30 mouse cellular contexts compared by ENCODE assay signal in genomic region chr11:116497313-116497712, GRCm38 (mm10). TPM values are rescaled to one million over a fixed set of nuclear protein-coding genes. Genes with fewer than 3 reads are reported as not detected.
DNase-seq lines count a peak whose midpoint lies in the region; ATAC-seq and TF ChIP-seq lines count a peak whose summit lies in the region.
"Had no signal": no experiment of that assay in that cellular context is flagged by ENCODE, and none has a peak within 500 bp of the region (broad histone marks: within the 10 kb centered on the region; RNA-seq: fewer than 3 reads in every experiment).

No protein-coding gene starts in this region.

- H3K79me2 ChIP-seq in MEL (ENCODE audit: control insufficient read depth, insufficient read depth, low read length, poor library complexity): peaks cover 2% of the 10 kb centered on the region; the same call in 1 of the 2 replicates

- TF ChIP-seq RAD21 in MEL (IDR thresholded peaks at IDR 0.05; ENCODE audit: low read depth, low read length): no peak

- peak; percentile 93 to 94 for TF ChIP-seq EP300 in MEL (IDR thresholded peaks at IDR 0.05; ENCODE audit: low read depth in 1 of 2, low read length in 2 of 2)

- intact Hi-C loops in gastrocnemius, postnatal 14 days (cut with DNase I; ENCODE audit: low total_unique reads): no loop called here

- H3K27ac ChIP-seq in MEL (ENCODE audit: control insufficient read depth, low read depth, low read length): peak overlapping the region; percentile 71
- H3K27ac ChIP-seq: embryonic facial prominence, embryonic 13.5 days; embryonic facial prominence, embryonic 15.5 days; forebrain, embryonic 10.5 days; forebrain, embryonic 12.5 days had no signal

- no peak overlapping the region for H3K9ac ChIP-seq in MEL (ENCODE audit: control insufficient read depth, low read depth, low read length, poor library complexity, severe bottlenecking)
- H3K9ac ChIP-seq: embryonic facial prominence, embryonic 13.5 days; embryonic facial prominence, embryonic 15.5 days; forebrain, embryonic 12.5 days had no signal

- H3K4me3 ChIP-seq in MEL (ENCODE audit: control insufficient read depth in 1 of 2, insufficient read depth in 1 of 2, low read depth in 2 of 2, low read length in 2 of 2): no peak overlapping the region
- H3K4me3 ChIP-seq: embryonic facial prominence, embryonic 13.5 days; embryonic facial prominence, embryonic 15.5 days; erythroblast, embryonic 14.5 days; forebrain, embryonic 10.5 days; forebrain, embryonic 12.5 days had no signal

- TF ChIP-seq CTCF in MEL (IDR thresholded peaks at IDR 0.05 in 2 of 3, conservative IDR thresholded peaks at IDR 0.05 in 1 of 3; ENCODE audit: control insufficient read depth in 1 of 3, insufficient read depth in 1 of 3, low read depth in 2 of 3, low read length in 3 of 3, poor library complexity in 1 of 3, severe bottlenecking in 1 of 3): no peak

- DNase-seq in 416B (ENCODE audit: low read depth) (peak; percentile 58), MEL (ENCODE audit: low read depth, low spot score) (peak; percentile 86)
- no peak for DNase-seq in gastrocnemius, postnatal 14 days
- DNase-seq in urinary bladder, postnatal 10 days (ENCODE audit: low spot score): no peak
- DNase-seq: adrenal gland, adult 8-10 months; adrenal gland, postnatal 14 days; adrenal gland, postnatal 36 days; B cell, adult 2 months; cerebellum, adult 11-12 months; cerebellum, adult 2 months; cerebellum, adult 9-10 months; cerebellum, postnatal 10 days; cerebellum, postnatal 25 days; embryo, embryonic 11 days had no signal

- H3K9me3 ChIP-seq in MEL (replicated peaks; ENCODE audit: insufficient read depth, low read length): no peaks in the 10 kb centered on the region
- H3K9me3 ChIP-seq: embryonic facial prominence, embryonic 13.5 days; embryonic facial prominence, embryonic 15.5 days; forebrain, embryonic 12.5 days; G1E had no signal

- H3K36me3 ChIP-seq in MEL (ENCODE audit: control insufficient read depth in 1 of 2, insufficient read depth in 2 of 2, low read length in 2 of 2): peaks cover 0 to 22% of the 10 kb centered on the region in 2 experiments; a peak in 2 of 4 replicates
- H3K36me3 ChIP-seq: embryonic facial prominence, embryonic 13.5 days; embryonic facial prominence, embryonic 15.5 days; forebrain, embryonic 10.5 days; forebrain, embryonic 12.5 days; G1E had no signal

- ATAC-seq in common myeloid progenitor, adult 5-6 weeks (replicated peaks; ENCODE audit: low read depth, poor library complexity, severe bottlenecking): 0 out of 2 replicates have a peak, but pooled peaks have one; percentile 37
- ATAC-seq: activated CD4-positive, CD25-positive, alpha-beta regulatory T cell, adult 4 months; CD4-positive, CD25-positive, alpha-beta regulatory T cell, adult 4 months; forebrain, embryonic 14.5 days; forebrain, embryonic 16.5 days; Patski had no signal

- TF ChIP-seq POLR2A in MEL (IDR thresholded peaks at IDR 0.05; ENCODE audit: control insufficient read depth in 1 of 2, insufficient read depth in 1 of 2, low read depth in 1 of 2, low read length in 2 of 2, poor library complexity in 1 of 2): peak in 1 of 2 experiments; percentile 45; a peak in 1 of 4 replicates

- no peaks in the 10 kb centered on the region for H3K27me3 ChIP-seq in MEL (ENCODE audit: control insufficient read depth in 1 of 2, insufficient read depth in 2 of 2, low read length in 2 of 2)
- H3K27me3 ChIP-seq: CH12.LX; embryonic facial prominence, embryonic 13.5 days; embryonic facial prominence, embryonic 15.5 days; forebrain, embryonic 12.5 days; Patski had no signal

- peaks cover 15 to 44% of the 10 kb centered on the region in 2 experiments for H3K4me1 ChIP-seq in MEL (ENCODE audit: control insufficient read depth in 1 of 2, insufficient read depth in 2 of 2, low read length in 2 of 2)

TF ChIP-seq in MEL, 35 proteins besides CTCF, POLR2A, EP300 and RAD21:
- TF ChIP-seq E2F4 (IDR thresholded peaks at IDR 0.05; ENCODE audit: borderline replicate concordance, low read depth, low read length) (no peak), MAFK (IDR thresholded peaks at IDR 0.05; ENCODE audit: borderline replicate concordance, low read depth, low read length) (peak; percentile 89), SMC3 (IDR thresholded peaks at IDR 0.05; ENCODE audit: low read depth, low read length) (peak; percentile 7; the same call in 1 of the 2 replicates), TBP (IDR thresholded peaks at IDR 0.05; ENCODE audit: low read depth, low read length) (peak; percentile 42; the same call in 1 of the 2 replicates), ETS1 (IDR thresholded peaks at IDR 0.05; ENCODE audit: low read depth, low read length) (peak; percentile 90), BHLHE40 (IDR thresholded peaks at IDR 0.05; ENCODE audit: borderline replicate concordance, low read depth, low read length) (peak; percentile 69; the same call in 1 of the 2 replicates), ZKSCAN1 (IDR thresholded peaks at IDR 0.05; ENCODE audit: low read depth, low read length) (0 out of 2 replicates have a peak, but pooled peaks have one; percentile 44), KAT2A (conservative IDR thresholded peaks at IDR 0.05; ENCODE audit: low read depth, low read length) (peak; percentile 44), ZC3H11A (IDR thresholded peaks at IDR 0.05; ENCODE audit: low read depth, low read length) (no peak; the same call in 1 of the 2 replicates), RCOR1 (IDR thresholded peaks at IDR 0.05; ENCODE audit: low read depth, low read length) (peak; percentile 96), TCF12 (IDR thresholded peaks at IDR 0.05; ENCODE audit: low read depth, low read length) (peak; percentile 84), POLR2AphosphoS2 (IDR thresholded peaks at IDR 0.05; ENCODE audit: low read length) (no peak), TAL1 (IDR thresholded peaks at IDR 0.05; ENCODE audit: low read length) (no peak), MAZ (IDR thresholded peaks at IDR 0.05; ENCODE audit: low read depth, low read length) (peak; percentile 88), MYB (IDR thresholded peaks at IDR 0.05; ENCODE audit: low read depth, low read length) (peak; percentile 47; the same call in 1 of the 2 replicates), MAX (IDR thresholded peaks at IDR 0.05; ENCODE audit: low read length) (peak; percentile 68; the same call in 1 of the 2 replicates), JUND (IDR thresholded peaks at IDR 0.05; ENCODE audit: low read depth, low read length) (0 out of 2 replicates have a peak, but pooled peaks have one; percentile 69), USF2 (IDR thresholded peaks at IDR 0.05; ENCODE audit: borderline replicate concordance in 1 of 2, insufficient read depth in 1 of 2, low read depth in 1 of 2, low read length in 2 of 2) (no peak), MEF2A (IDR thresholded peaks at IDR 0.05; ENCODE audit: extremely low read depth, insufficient replicate concordance, low read depth, low read length, poor library complexity, severe bottlenecking) (0 out of 2 replicates have a peak, but pooled peaks have one; percentile 28), ZMIZ1 (IDR thresholded peaks at IDR 0.05; ENCODE audit: low read depth, low read length) (no peak), ZNF384 (IDR thresholded peaks at IDR 0.05; ENCODE audit: low read depth, low read length) (peak; percentile 96), NRF1 (IDR thresholded peaks at IDR 0.05; ENCODE audit: insufficient read depth, low read depth, low read length, poor library complexity, severe bottlenecking) (no peak), POLR2AphosphoS5 (IDR thresholded peaks at IDR 0.05; ENCODE audit: borderline replicate concordance, low read depth, low read length) (no peak), GABPA (IDR thresholded peaks at IDR 0.05; ENCODE audit: low read depth, low read length) (no peak), CHD2 (IDR thresholded peaks at IDR 0.05; ENCODE audit: low read length) (peak; percentile 39; the same call in 1 of the 2 replicates), CHD1 (IDR thresholded peaks at IDR 0.05; ENCODE audit: low read depth, low read length) (no peak), HCFC1 (IDR thresholded peaks at IDR 0.05; ENCODE audit: low read depth, low read length) (peak; percentile 67), UBTF (IDR thresholded peaks at IDR 0.05; ENCODE audit: borderline replicate concordance, insufficient read depth, low read depth, low read length) (no peak), ELF1 (IDR thresholded peaks at IDR 0.05; ENCODE audit: low read depth, low read length) (no peak), GATA1 (IDR thresholded peaks at IDR 0.05; ENCODE audit: low read depth, low read length) (peak; percentile 98), MXI1 (IDR thresholded peaks at IDR 0.05; ENCODE audit: low read depth, low read length) (peak; percentile 69; the same call in 1 of the 2 replicates), USF1 (IDR thresholded peaks at IDR 0.05; ENCODE audit: low read depth, low read length) (peak; percentile 31; the same call in 1 of the 2 replicates), SIN3A (IDR thresholded peaks at IDR 0.05; ENCODE audit: low read length) (peak; percentile 94), MYC (IDR thresholded peaks at IDR 0.05; ENCODE audit: low read depth, low read length) (peak; percentile 80; the same call in 1 of the 2 replicates), NELFE (IDR thresholded peaks at IDR 0.05; ENCODE audit: low read depth, low read length) (0 out of 2 replicates have a peak, but pooled peaks have one; percentile 23)

RNA-seq across cellular contexts. Expression of gene Prpsap1, which starts 3.3 kb away (rescaled TPM):
- total RNA-seq in MEL (2012; rRNA removed): 142 and 155 TPM in 2 replicates
- polyA plus RNA-seq in MEL (2012; ENCODE audit: insufficient read depth in 1 of 2, insufficient read length in 2 of 2, low read depth in 1 of 2, low replicate concordance in 2 of 2, missing spikeins in 1 of 2): 100 to 1,000 TPM in 1 of 2 experiments, not detected in 1; 112 TPM
- total RNA-seq in common myeloid progenitor, adult 5-6 weeks (2017): 28.1 and 35.2 TPM in 2 replicates
- total RNA-seq in gastrocnemius, postnatal 14 days (2021): 10 to 100 TPM; 22.4 to 24.6 TPM

RNA-seq across cellular contexts. Expression of gene Qrich2, which starts 31.3 kb away (rescaled TPM):
- total RNA-seq in MEL (2012; rRNA removed): not detected in 2 replicates
- polyA plus RNA-seq in MEL (2012; ENCODE audit: insufficient read depth in 1 of 2, insufficient read length in 2 of 2, low read depth in 1 of 2, low replicate concordance in 2 of 2, missing spikeins in 1 of 2): under 1 TPM in 1 of 2 experiments, not detected in 1; 0.11 TPM
- total RNA-seq in common myeloid progenitor, adult 5-6 weeks (2017): not detected in 2 replicates
- total RNA-seq in gastrocnemius, postnatal 14 days (2021): not detected
- total RNA-seq: adrenal gland, adult 18-20 months; adrenal gland, postnatal 14 days; adrenal gland, postnatal 36 days had no signal
- polyA plus RNA-seq: activated CD4-positive, CD25-positive, alpha-beta regulatory T cell, adult 4 months; CD4-positive, CD25-positive, alpha-beta regulatory T cell, adult 4 months; embryonic facial prominence, embryonic 11.5 days; erythroblast, embryonic 14.5 days; forebrain, embryonic 12.5 days; forebrain, embryonic 14.5 days; frontal cortex, adult 2 months had no signal

RNA-seq across cellular contexts. Expression of gene Sphk1, which starts 33.4 kb away (rescaled TPM):
- total RNA-seq in MEL (2012; rRNA removed): 77.5 and 127 TPM in 2 replicates
- 10 to 100 TPM in 1 of 2 experiments, not detected in 1; 53.5 TPM for polyA plus RNA-seq in MEL (2012; ENCODE audit: insufficient read depth in 1 of 2, insufficient read length in 2 of 2, low read depth in 1 of 2, low replicate concordance in 2 of 2, missing spikeins in 1 of 2)
- 55.3 and 61.0 TPM in 2 replicates for total RNA-seq in common myeloid progenitor, adult 5-6 weeks (2017)
- 1 to 10 TPM; 1.6 to 2.6 TPM for total RNA-seq in gastrocnemius, postnatal 14 days (2021)
- polyA plus RNA-seq: activated CD4-positive, CD25-positive, alpha-beta regulatory T cell, adult 4 months had no signal

Comparison
In these comparisons a context has a peak if more than half of its experiments do, and no peak if none do; other contexts are left out.
1. DNase-seq: peak in 416B (single experiment) and MEL (single experiment); none in gastrocnemius, postnatal 14 days (single experiment) and urinary bladder, postnatal 10 days (single experiment).
2. RNA of gene Sphk1, which starts 33.4 kb away (total RNA-seq): 77.5 to 127 TPM in MEL and 55.3 to 61.0 TPM in common myeloid progenitor, adult 5-6 weeks; 1.6 to 2.6 TPM in gastrocnemius, postnatal 14 days; every median in the first group is over 10 times any median in the second.